Mouse (Mus musculus): ENCODE results near the gene Sema6c. TPM values are rescaled to one million over a fixed set of nuclear protein-coding genes. Genes with fewer than 3 reads are reported as not detected.
A peak's percentile ranks its signal among the peaks of the same experiment; 100 is the strongest.
"Not testable (repeated sequence)": the region's sequence is repeated elsewhere in the genome, so short reads cannot be mapped to it uniquely, and the experiment has no call there.

The Sema6c gene
- polyA plus RNA-seq, 1 experiment from 2014 or later: 33.1 TPM

DNA sequence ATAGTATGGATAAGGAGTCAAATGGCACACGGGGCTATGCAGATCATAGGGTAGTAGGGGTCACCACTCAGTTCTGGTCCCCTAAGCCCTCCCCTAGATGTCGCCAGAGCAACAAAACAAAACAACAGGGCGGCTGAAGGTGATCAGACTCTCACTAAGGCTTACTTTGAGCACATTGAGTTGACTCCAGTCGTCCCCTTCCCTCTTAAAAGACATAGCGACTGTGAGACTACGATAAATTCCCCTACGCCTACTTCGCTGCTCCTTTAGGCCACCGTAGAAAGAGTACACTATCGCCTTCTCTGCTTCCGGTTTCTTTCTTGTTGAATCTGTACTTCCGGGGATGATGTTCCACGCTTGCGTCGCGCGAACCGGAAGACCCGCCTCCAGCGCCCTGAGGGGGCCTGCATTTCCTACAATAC lies 26.6 kb upstream of the Sema6c start, which contains the start of the genes Scnm1 and Lysmd1:
Gene Scnm1, minus strand, starts transcription at position 332 of the 422 bp plus-strand sequence.
Gene Lysmd1, plus strand, starts transcription at position 409 of the 422 bp plus-strand sequence.
- Histone ChIP-seq H3K36me3 (replicated peaks) (peaks cover 4% of the 10 kb centered on the region; the same call in 1 of the 2 replicates), H3K9ac (peak within 1 kb of the TSS; percentile 63), H3K4me3 (peak within 1 kb of the TSS; percentile 69), H3K27me3 (replicated peaks) (no peaks in the 10 kb centered on the region), H3K9me3 (no peaks in the 10 kb centered on the region), H3K4me1 (peaks cover 28% of the 10 kb centered on the region), H3K27ac (peak within 1 kb of the TSS; percentile 83), H3K4me2 (peak within 1 kb of the TSS; percentile 87)
- ATAC-seq (replicated peaks): peak; percentile 94
- under 1% methylated on average over 20 of the region's 20 CpGs for WGBS

DNA sequence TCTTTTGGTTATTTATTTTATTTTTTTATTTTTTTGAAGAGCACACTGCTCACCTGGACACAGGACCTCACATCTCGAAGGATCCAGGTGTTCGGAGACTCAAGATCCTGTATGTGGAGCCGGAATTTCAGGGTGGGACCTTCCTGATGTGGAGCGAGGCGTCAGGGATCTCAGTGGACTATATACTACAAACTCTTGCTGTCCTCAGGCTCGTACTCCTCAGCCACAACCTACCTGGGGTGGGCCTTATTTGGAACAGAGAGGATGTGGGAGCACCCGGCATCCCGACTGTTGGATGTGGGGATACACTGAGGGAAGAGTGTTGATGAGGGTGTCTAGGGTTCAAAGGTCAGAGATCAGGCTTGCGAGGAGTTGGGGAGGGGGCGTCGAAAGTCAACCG lies 26.1 kb upstream of the Sema6c start:
- H3K4me2 ChIP-seq; H3K27me3 ChIP-seq (replicated peaks); H3K36me3 ChIP-seq (replicated peaks); H3K9me3 ChIP-seq; H3K9ac ChIP-seq; H3K27ac ChIP-seq: not testable (repeated sequence)
- ATAC-seq (replicated peaks): peak; percentile 76
- peak overlapping the region; percentile 69 for H3K4me3 ChIP-seq
- peaks cover 28% of the 10 kb centered on the region for H3K4me1 ChIP-seq
- WGBS: no CpG with 5 or more reads among the region's 12 CpGs

- 0 out of 2 replicates have a peak, but pooled peaks cover 2% of the 10 kb centered on the region for H3K36me3 ChIP-seq (replicated peaks)
- peaks cover 28% of the 10 kb centered on the region for H3K4me1 ChIP-seq
- peak overlapping the region; percentile 57 for H3K4me2 ChIP-seq
- H3K4me3 ChIP-seq: peak overlapping the region; percentile 34
- no peaks in the 10 kb centered on the region for H3K27me3 ChIP-seq (replicated peaks)
- ATAC-seq (replicated peaks): no peak
- no peaks in the 10 kb centered on the region for H3K9me3 ChIP-seq
- peak overlapping the region; percentile 32 for H3K9ac ChIP-seq
- 31% methylated on average over 6 of the region's 6 CpGs for WGBS
- no peak overlapping the region for H3K27ac ChIP-seq
These were observed 25.2 kb upstream of the Sema6c start for GRCm38 (mm10) chr3:95135023-95135422.

GRCm38 (mm10) chr3:95135433-95136052 lies 24.7 kb upstream of the Sema6c start:
- Histone ChIP-seq H3K36me3 (replicated peaks) (peaks cover 5% of the 10 kb centered on the region; the same call in 1 of the 2 replicates), H3K27me3 (replicated peaks) (no peaks in the 10 kb centered on the region), H3K4me3 (peak overlapping the region; percentile 34), H3K4me2 (peak overlapping the region; percentile 57), H3K4me1 (peaks cover 28% of the 10 kb centered on the region), H3K9me3 (no peaks in the 10 kb centered on the region), H3K9ac (no peak overlapping the region), H3K27ac (no peak overlapping the region)
- 90% methylated on average over 7 of the region's 7 CpGs for WGBS
- ATAC-seq (replicated peaks): no peak

DNA sequence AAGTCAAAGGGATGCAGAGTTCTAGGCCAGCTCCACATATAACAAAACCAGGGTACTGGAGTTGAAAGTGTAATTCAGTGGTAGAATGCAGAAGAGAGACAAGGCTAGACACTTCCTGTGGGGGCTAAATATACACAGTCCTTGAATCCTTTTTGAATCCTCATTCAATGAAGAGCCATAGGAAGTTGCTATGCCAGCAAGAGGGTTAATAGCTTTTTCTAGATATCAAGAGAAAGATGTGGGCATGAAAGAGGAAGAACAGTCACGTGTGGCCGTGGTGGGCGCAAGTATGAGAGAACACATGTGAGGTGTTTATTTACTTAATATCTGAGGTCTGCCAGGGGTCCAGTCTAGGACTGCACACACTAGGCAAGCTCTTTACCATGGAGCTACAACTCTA lies 23.9 kb upstream of the Sema6c start:
- WGBS: 93% methylated on average over 3 of the region's 3 CpGs
- H3K27me3 ChIP-seq (replicated peaks): no peaks in the 10 kb centered on the region
- peaks cover 28% of the 10 kb centered on the region for H3K4me1 ChIP-seq
- peaks cover 5% of the 10 kb centered on the region; the same call in 1 of the 2 replicates for H3K36me3 ChIP-seq (replicated peaks)
- H3K4me2 ChIP-seq: no peak overlapping the region
- H3K9ac ChIP-seq: no peak overlapping the region
- H3K27ac ChIP-seq: no peak overlapping the region
- ATAC-seq (replicated peaks): no peak
- no peaks in the 10 kb centered on the region for H3K9me3 ChIP-seq
- H3K4me3 ChIP-seq: no peak overlapping the region

- 74% methylated on average over 25 of the region's 25 CpGs for WGBS
- no peak overlapping the region for H3K4me3 ChIP-seq
- H3K27me3 ChIP-seq (replicated peaks): no peaks in the 10 kb centered on the region
- H3K4me2 ChIP-seq: no peak overlapping the region
- no peak overlapping the region for H3K27ac ChIP-seq
- H3K36me3 ChIP-seq (replicated peaks): peaks cover 5% of the 10 kb centered on the region; the same call in 1 of the 2 replicates
- no peak overlapping the region for H3K9ac ChIP-seq
- peaks cover 22% of the 10 kb centered on the region for H3K4me1 ChIP-seq
- no peaks in the 10 kb centered on the region for H3K9me3 ChIP-seq
- no peak for ATAC-seq (replicated peaks)
These were observed 20.5 kb upstream of the Sema6c start for GRCm38 (mm10) chr3:95139586-95140288.

- no peak for ATAC-seq (replicated peaks)
- no peaks in the 10 kb centered on the region for H3K27me3 ChIP-seq (replicated peaks)
These were observed 20.0 kb upstream of the Sema6c start for GRCm38 (mm10) chr3:95140289-95140595.

GRCm38 (mm10) chr3:95140795-95141194 lies 19.5 kb upstream of the Sema6c start:
- WGBS: 94% methylated on average over 6 of the region's 6 CpGs
- Histone ChIP-seq H3K9ac (no peak overlapping the region), H3K27ac (no peak overlapping the region), H3K4me1 (peaks cover 11% of the 10 kb centered on the region), H3K36me3 (replicated peaks) (peaks cover 5% of the 10 kb centered on the region; the same call in 1 of the 2 replicates), H3K4me2 (no peak overlapping the region), H3K27me3 (replicated peaks) (no peaks in the 10 kb centered on the region), H3K9me3 (no peaks in the 10 kb centered on the region), H3K4me3 (no peak overlapping the region)
- no peak for ATAC-seq (replicated peaks)

More at GRCm38 (mm10) chr3:95140289-95140595, 20.0 kb upstream of the Sema6c start:
- H3K4me2 ChIP-seq: no peak overlapping the region
- H3K27ac ChIP-seq: no peak overlapping the region
- H3K9me3 ChIP-seq: no peaks in the 10 kb centered on the region
- H3K36me3 ChIP-seq (replicated peaks): peaks cover 5% of the 10 kb centered on the region; the same call in 1 of the 2 replicates
- H3K9ac ChIP-seq: no peak overlapping the region
- H3K4me3 ChIP-seq: no peak overlapping the region
- peaks cover 17% of the 10 kb centered on the region for H3K4me1 ChIP-seq
- WGBS: 62% methylated on average over 18 of the region's 18 CpGs

DNA sequence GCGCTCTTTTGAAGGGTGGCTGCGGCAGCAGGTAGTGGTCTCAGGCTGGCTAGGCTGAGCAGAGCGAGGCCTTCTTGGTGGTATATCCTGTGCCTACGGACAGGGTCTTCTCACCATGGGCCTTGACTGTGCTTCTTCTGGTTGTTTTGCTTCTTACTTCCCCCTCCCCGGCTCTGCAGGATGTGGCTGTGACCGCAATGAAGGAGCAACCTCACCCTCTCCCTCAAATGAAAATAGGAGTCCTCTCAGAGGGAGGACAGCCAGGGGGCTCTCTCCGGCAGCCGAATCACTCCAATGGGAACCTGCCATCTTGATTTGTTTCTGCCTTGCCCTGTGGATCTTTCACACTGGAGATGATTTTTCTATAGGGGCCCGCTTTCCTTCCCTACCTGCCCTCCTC lies 18.8 kb upstream of the Sema6c start:
- 94% methylated on average over 9 of the region's 9 CpGs for WGBS
- no peak for ATAC-seq (replicated peaks)

DNA sequence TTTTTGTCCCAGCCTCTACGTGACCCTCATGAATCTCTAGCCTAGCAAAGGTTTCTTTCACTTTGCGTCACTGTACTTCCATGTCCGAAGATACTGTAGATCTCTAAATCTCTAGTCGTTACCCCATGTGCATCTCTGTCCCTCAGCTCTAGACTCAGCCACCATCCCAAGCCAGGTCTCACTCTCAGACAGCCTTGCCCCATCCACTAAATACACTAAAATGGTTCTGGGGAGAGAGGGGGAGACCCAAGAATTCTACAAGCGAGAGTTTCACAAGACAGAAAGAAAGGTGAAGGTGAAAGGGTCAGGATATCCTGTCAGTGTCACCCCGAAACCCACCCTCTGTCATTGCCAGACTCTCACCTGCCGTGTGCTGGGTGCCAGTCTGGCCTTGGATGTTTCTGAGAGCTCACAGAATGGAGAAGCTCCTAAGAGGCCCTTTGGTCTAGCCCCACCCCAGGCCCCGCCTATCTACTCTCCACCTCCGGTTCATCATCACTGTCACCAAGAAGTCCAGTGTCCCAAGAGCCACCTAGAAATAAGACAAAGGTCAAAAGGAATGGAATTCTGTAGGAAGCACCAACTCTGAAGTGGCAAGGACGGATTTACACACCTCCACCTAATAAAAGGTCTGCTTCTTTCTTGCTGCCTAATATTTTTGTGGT lies 18.2 kb upstream of the Sema6c start, which contains the start of gene Tnfaip8l2:
Gene Tnfaip8l2, minus strand, starts transcription at position 409 of the 665 bp plus-strand sequence.
- Histone ChIP-seq H3K27ac (no peak within 1 kb of the TSS), H3K9ac (no peak within 1 kb of the TSS), H3K27me3 (replicated peaks) (no peaks in the 10 kb centered on the region), H3K4me3 (no peak within 1 kb of the TSS), H3K9me3 (no peaks in the 10 kb centered on the region), H3K4me2 (no peak within 1 kb of the TSS), H3K36me3 (replicated peaks) (peaks cover 5% of the 10 kb centered on the region; the same call in 1 of the 2 replicates), H3K4me1 (no peaks in the 10 kb centered on the region)
- WGBS: 83% methylated on average over 10 of the region's 10 CpGs
- peak; percentile 56; the same call in 1 of the 2 replicates for ATAC-seq (replicated peaks)

More for the DNA sequence above, 18.8 kb upstream of the Sema6c start:
- Histone ChIP-seq H3K4me3 (no peak overlapping the region), H3K4me1 (peaks cover 4% of the 10 kb centered on the region), H3K4me2 (no peak overlapping the region), H3K36me3 (replicated peaks) (peaks cover 5% of the 10 kb centered on the region; the same call in 1 of the 2 replicates), H3K9me3 (no peaks in the 10 kb centered on the region), H3K27me3 (replicated peaks) (no peaks in the 10 kb centered on the region), H3K9ac (no peak overlapping the region), H3K27ac (no peak overlapping the region)

DNA sequence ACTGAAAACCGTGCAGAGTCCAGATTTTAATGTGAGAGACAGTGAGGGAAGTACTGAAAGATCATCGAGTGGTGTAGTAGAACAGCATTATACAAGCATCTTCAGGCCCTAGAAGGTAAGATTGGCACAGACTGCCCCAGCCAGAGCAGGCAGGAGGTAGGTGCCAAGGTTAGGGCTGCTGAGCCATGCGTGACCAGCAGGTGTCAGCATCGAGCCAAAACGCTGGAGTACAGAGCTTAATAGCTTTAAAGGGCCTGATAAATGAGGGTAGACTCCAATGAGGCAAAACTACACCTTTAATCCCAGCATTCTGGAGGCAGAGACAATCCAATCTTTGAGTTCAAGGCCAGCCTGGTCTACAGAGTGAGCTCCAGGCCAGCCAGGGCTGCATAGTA lies 17.6 kb upstream of the Sema6c start:
- Histone ChIP-seq H3K27me3 (replicated peaks) (no peaks in the 10 kb centered on the region), H3K9me3 (no peaks in the 10 kb centered on the region), H3K27ac (no peak overlapping the region), H3K4me3 (no peak overlapping the region), H3K4me2 (no peak overlapping the region), H3K36me3 (replicated peaks) (peaks cover 5% of the 10 kb centered on the region; the same call in 1 of the 2 replicates), H3K9ac (no peak overlapping the region), H3K4me1 (no peaks in the 10 kb centered on the region)
- WGBS: 9% methylated on average over 5 of the region's 5 CpGs
- ATAC-seq (replicated peaks): peak; percentile 75; the same call in 1 of the 2 replicates

DNA sequence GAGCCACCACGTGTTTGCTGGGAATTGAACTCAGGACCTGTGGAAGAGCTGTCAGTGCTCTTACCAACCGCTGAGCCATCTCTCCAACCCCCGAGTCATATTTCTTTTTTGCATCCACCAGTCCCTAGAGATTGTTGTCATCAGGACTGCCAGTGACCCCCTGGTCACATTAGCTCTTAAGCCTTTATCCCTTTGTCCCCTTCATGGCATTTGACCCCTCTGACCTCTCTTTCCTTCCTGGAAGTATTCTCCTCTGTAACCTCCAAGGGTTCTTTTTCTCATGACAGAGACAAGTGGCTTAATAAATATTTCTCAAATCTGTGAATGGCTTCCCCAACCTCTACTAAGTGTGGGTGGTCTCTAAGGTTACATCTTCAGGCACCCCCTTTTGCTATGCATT lies 12.3 kb upstream of the Sema6c start:
- WGBS: 50% methylated on average over 3 of the region's 3 CpGs
- H3K4me3 ChIP-seq: no peak overlapping the region
- no peaks in the 10 kb centered on the region for H3K9me3 ChIP-seq
- no peak overlapping the region for H3K4me2 ChIP-seq
- no peak overlapping the region for H3K27ac ChIP-seq
- H3K27me3 ChIP-seq (replicated peaks): no peaks in the 10 kb centered on the region
- no peak overlapping the region for H3K9ac ChIP-seq
- no peaks in the 10 kb centered on the region for H3K36me3 ChIP-seq (replicated peaks)
- no peaks in the 10 kb centered on the region for H3K4me1 ChIP-seq
- no peak for ATAC-seq (replicated peaks)

All from midbrain, embryonic 15.5 days (tissue).